12 mouse cellular contexts compared by ENCODE assay signal in the genomic region with DNA sequence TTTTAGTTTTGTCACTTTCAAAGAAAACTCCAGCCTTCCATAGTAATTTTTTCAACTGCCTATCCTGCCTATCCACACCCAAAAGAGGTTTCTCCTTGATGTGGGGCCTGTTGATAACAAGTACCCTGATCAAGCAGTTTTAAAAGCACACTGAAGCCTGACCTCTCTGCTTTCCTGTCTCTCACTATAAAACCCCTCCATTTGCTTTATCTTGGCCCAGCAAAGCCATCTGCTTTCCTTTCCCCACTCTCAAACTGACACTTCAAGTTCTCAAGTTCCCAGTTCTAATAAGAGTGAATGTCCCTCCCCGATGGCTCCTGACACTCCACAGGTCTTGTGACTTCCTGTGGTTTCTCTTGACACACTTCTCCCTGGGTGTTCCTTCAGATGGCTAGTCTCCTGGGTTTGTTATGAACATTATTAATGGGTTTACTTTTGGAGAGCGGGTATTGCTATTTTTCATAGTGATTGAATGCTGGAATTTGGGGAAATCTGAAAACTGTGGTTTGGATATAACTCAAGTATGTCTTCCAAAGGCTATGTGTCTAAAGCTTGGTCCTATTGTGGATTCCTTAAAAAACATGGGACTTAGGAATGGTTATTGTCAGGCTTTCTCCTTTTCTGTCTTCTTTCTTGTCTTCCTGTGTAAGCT.
DNase-seq lines count a peak whose midpoint lies in the region; ATAC-seq and TF ChIP-seq lines count a peak whose summit lies in the region.
"Had no signal": no experiment of that assay in that cellular context is flagged by ENCODE, and none has a peak within 500 bp of the region (broad histone marks: within the 10 kb centered on the region; RNA-seq: fewer than 3 reads in every experiment).

No protein-coding gene starts in this region.

- H3K79me2 ChIP-seq in MEL (ENCODE audit: control insufficient read depth, insufficient read depth, low read length, poor library complexity) = no peaks in the 10 kb centered on the region

- no peak overlapping the region for H3K9ac ChIP-seq in MEL (ENCODE audit: control insufficient read depth, low read depth, low read length, poor library complexity, severe bottlenecking)
- no peak overlapping the region for H3K9ac ChIP-seq in kidney, embryonic 14.5 days (ENCODE audit: low read depth, low read length)
- H3K9ac ChIP-seq: hindbrain, embryonic 15.5 days; kidney, embryonic 15.5 days had no signal

- H3K36me3 ChIP-seq in MEL (ENCODE audit: control insufficient read depth in 1 of 2, insufficient read depth in 2 of 2, low read length in 2 of 2) = peaks cover 0 to 25% of the 10 kb centered on the region in 2 experiments; a peak in 2 of 4 replicates
- no peaks in the 10 kb centered on the region for H3K36me3 ChIP-seq in kidney, embryonic 14.5 days (ENCODE audit: control insufficient read depth, insufficient read depth, low read length)
- H3K36me3 ChIP-seq: hindbrain, embryonic 15.5 days; kidney, embryonic 15.5 days; limb, embryonic 10.5 days had no signal

- TF ChIP-seq EP300 in MEL (IDR thresholded peaks at IDR 0.05; ENCODE audit: low read depth in 1 of 2, low read length in 2 of 2) = peak; percentile 89 to 95

- H3K4me2 ChIP-seq in kidney, embryonic 14.5 days (replicated peaks; ENCODE audit: low read depth, low read length) = no peak overlapping the region
- H3K4me2 ChIP-seq: hindbrain, embryonic 15.5 days; kidney, embryonic 15.5 days had no signal

- H3K4me1 ChIP-seq in MEL (ENCODE audit: control insufficient read depth in 1 of 2, insufficient read depth in 2 of 2, low read length in 2 of 2) = peaks cover 10 to 12% of the 10 kb centered on the region in 2 experiments; a peak in 3 of 4 replicates
- H3K4me1 ChIP-seq in kidney, embryonic 14.5 days (ENCODE audit: control insufficient read depth, insufficient read depth, low read length) = no peaks in the 10 kb centered on the region
- H3K4me1 ChIP-seq: hindbrain, embryonic 15.5 days; kidney, embryonic 15.5 days had no signal

- 26% methylated on average over 2 of the region's 2 CpGs for WGBS in kidney, embryonic 14.5 days

- peak; percentile 90 to 93 for ATAC-seq in hematopoietic stem cell, adult 5-6 weeks (replicated peaks in 1 of 2; ENCODE audit: insufficient read depth in 1 of 2, low FRiP score in 2 of 2, low TSS enrichment in 1 of 2, low read depth in 1 of 2, poor library complexity in 2 of 2, severe bottlenecking in 2 of 2)
- peak; percentile 85 for ATAC-seq in megakaryocyte progenitor cell, adult 5-6 weeks (replicated peaks; ENCODE audit: poor library complexity)
- no peak for ATAC-seq in kidney, embryonic 14.5 days (ENCODE audit: low FRiP score, low TSS enrichment)

- H3K27ac ChIP-seq in MEL (ENCODE audit: control insufficient read depth, low read depth, low read length) = peak overlapping the region; percentile 62
- no peak overlapping the region for H3K27ac ChIP-seq in kidney, embryonic 14.5 days (ENCODE audit: low read depth, low read length)
- H3K27ac ChIP-seq: hindbrain, embryonic 15.5 days; kidney, embryonic 15.5 days; limb, embryonic 10.5 days had no signal

- no peak overlapping the region for H3K4me3 ChIP-seq in MEL (ENCODE audit: control insufficient read depth in 1 of 2, insufficient read depth in 1 of 2, low read depth in 2 of 2, low read length in 2 of 2)
- no peak overlapping the region for H3K4me3 ChIP-seq in kidney, embryonic 14.5 days (ENCODE audit: low read length)
- H3K4me3 ChIP-seq: hindbrain, embryonic 15.5 days; kidney, embryonic 15.5 days; limb, embryonic 10.5 days had no signal

- TF ChIP-seq RAD21 in MEL (IDR thresholded peaks at IDR 0.05; ENCODE audit: low read depth, low read length) = no peak

- no peaks in the 10 kb centered on the region for H3K9me3 ChIP-seq in MEL (replicated peaks; ENCODE audit: insufficient read depth, low read length)
- H3K9me3 ChIP-seq in kidney, embryonic 14.5 days (ENCODE audit: control insufficient read depth, low read length) = no peaks in the 10 kb centered on the region
- H3K9me3 ChIP-seq: hindbrain, embryonic 15.5 days; kidney, embryonic 15.5 days; limb, embryonic 10.5 days had no signal

- no peaks in the 10 kb centered on the region for H3K27me3 ChIP-seq in MEL (ENCODE audit: control insufficient read depth in 1 of 2, insufficient read depth in 2 of 2, low read length in 2 of 2)
- no peaks in the 10 kb centered on the region for H3K27me3 ChIP-seq in kidney, embryonic 14.5 days (ENCODE audit: control insufficient read depth, insufficient read depth, low read length)
- H3K27me3 ChIP-seq: hindbrain, embryonic 15.5 days; kidney, embryonic 15.5 days had no signal

- no peak; a peak in 1 of 4 replicates for TF ChIP-seq POLR2A in MEL (IDR thresholded peaks at IDR 0.05; ENCODE audit: control insufficient read depth in 1 of 2, insufficient read depth in 1 of 2, low read depth in 1 of 2, low read length in 2 of 2, poor library complexity in 1 of 2)

- peak; percentile 92 for DNase-seq in MEL (ENCODE audit: low read depth, low spot score)
- peak; percentile 28 for DNase-seq in adipocyte (ENCODE audit: low spot score)
- no peak for DNase-seq in thymus, postnatal 0 days (ENCODE audit: low spot score)
- DNase-seq in lung, adult 18-20 months = no peak
- DNase-seq: cerebellum, postnatal 36 days; right cerebral cortex, postnatal 25 days had no signal

- no peak for TF ChIP-seq CTCF in MEL (IDR thresholded peaks at IDR 0.05 in 2 of 3, conservative IDR thresholded peaks at IDR 0.05 in 1 of 3; ENCODE audit: control insufficient read depth in 1 of 3, insufficient read depth in 1 of 3, low read depth in 2 of 3, low read length in 3 of 3, poor library complexity in 1 of 3, severe bottlenecking in 1 of 3)

TF ChIP-seq in MEL, 35 proteins besides CTCF, POLR2A, EP300 and RAD21:
- TF ChIP-seq ELF1 (IDR thresholded peaks at IDR 0.05; ENCODE audit: low read depth, low read length) = no peak
- no peak for TF ChIP-seq CHD1 (IDR thresholded peaks at IDR 0.05; ENCODE audit: low read depth, low read length)
- no peak for TF ChIP-seq NELFE (IDR thresholded peaks at IDR 0.05; ENCODE audit: low read depth, low read length)
- no peak for TF ChIP-seq KAT2A (conservative IDR thresholded peaks at IDR 0.05; ENCODE audit: low read depth, low read length)
- no peak for TF ChIP-seq MXI1 (IDR thresholded peaks at IDR 0.05; ENCODE audit: low read depth, low read length)
- no peak for TF ChIP-seq POLR2AphosphoS2 (IDR thresholded peaks at IDR 0.05; ENCODE audit: low read length)
- TF ChIP-seq USF2 (IDR thresholded peaks at IDR 0.05; ENCODE audit: borderline replicate concordance in 1 of 2, insufficient read depth in 1 of 2, low read depth in 1 of 2, low read length in 2 of 2) = no peak
- peak; percentile 92 for TF ChIP-seq TAL1 (IDR thresholded peaks at IDR 0.05; ENCODE audit: low read length)
- peak; percentile 93 for TF ChIP-seq BHLHE40 (IDR thresholded peaks at IDR 0.05; ENCODE audit: borderline replicate concordance, low read depth, low read length)
- TF ChIP-seq ZMIZ1 (IDR thresholded peaks at IDR 0.05; ENCODE audit: low read depth, low read length) = no peak
- peak; percentile 57; the same call in 1 of the 2 replicates for TF ChIP-seq MAFK (IDR thresholded peaks at IDR 0.05; ENCODE audit: borderline replicate concordance, low read depth, low read length)
- TF ChIP-seq ZC3H11A (IDR thresholded peaks at IDR 0.05; ENCODE audit: low read depth, low read length) = no peak
- no peak for TF ChIP-seq SMC3 (IDR thresholded peaks at IDR 0.05; ENCODE audit: low read depth, low read length)
- no peak for TF ChIP-seq NRF1 (IDR thresholded peaks at IDR 0.05; ENCODE audit: insufficient read depth, low read depth, low read length, poor library complexity, severe bottlenecking)
- peak; percentile 82 for TF ChIP-seq MYB (IDR thresholded peaks at IDR 0.05; ENCODE audit: low read depth, low read length)
- TF ChIP-seq ETS1 (IDR thresholded peaks at IDR 0.05; ENCODE audit: low read depth, low read length) = peak; percentile 86
- peak; percentile 70 for TF ChIP-seq ZNF384 (IDR thresholded peaks at IDR 0.05; ENCODE audit: low read depth, low read length)
- TF ChIP-seq GATA1 (IDR thresholded peaks at IDR 0.05; ENCODE audit: low read depth, low read length) = peak; percentile 93
- TF ChIP-seq TCF12 (IDR thresholded peaks at IDR 0.05; ENCODE audit: low read depth, low read length) = peak; percentile 92
- TF ChIP-seq TBP (IDR thresholded peaks at IDR 0.05; ENCODE audit: low read depth, low read length) = peak; percentile 52; the same call in 1 of the 2 replicates
- TF ChIP-seq POLR2AphosphoS5 (IDR thresholded peaks at IDR 0.05; ENCODE audit: borderline replicate concordance, low read depth, low read length) = no peak
- TF ChIP-seq RCOR1 (IDR thresholded peaks at IDR 0.05; ENCODE audit: low read depth, low read length) = peak; percentile 59; the same call in 1 of the 2 replicates
- no peak for TF ChIP-seq JUND (IDR thresholded peaks at IDR 0.05; ENCODE audit: low read depth, low read length)
- TF ChIP-seq UBTF (IDR thresholded peaks at IDR 0.05; ENCODE audit: borderline replicate concordance, insufficient read depth, low read depth, low read length) = no peak
- TF ChIP-seq GABPA (IDR thresholded peaks at IDR 0.05; ENCODE audit: low read depth, low read length) = no peak
- TF ChIP-seq HCFC1 (IDR thresholded peaks at IDR 0.05; ENCODE audit: low read depth, low read length) = 0 out of 2 replicates have a peak, but pooled peaks have one; percentile 20
- no peak for TF ChIP-seq MAX (IDR thresholded peaks at IDR 0.05; ENCODE audit: low read length)
- TF ChIP-seq MAZ (IDR thresholded peaks at IDR 0.05; ENCODE audit: low read depth, low read length) = 0 out of 2 replicates have a peak, but pooled peaks have one; percentile 43
- no peak for TF ChIP-seq E2F4 (IDR thresholded peaks at IDR 0.05; ENCODE audit: borderline replicate concordance, low read depth, low read length)
- no peak for TF ChIP-seq MEF2A (IDR thresholded peaks at IDR 0.05; ENCODE audit: extremely low read depth, insufficient replicate concordance, low read depth, low read length, poor library complexity, severe bottlenecking)
- TF ChIP-seq CHD2 (IDR thresholded peaks at IDR 0.05; ENCODE audit: low read length) = no peak
- TF ChIP-seq USF1 (IDR thresholded peaks at IDR 0.05; ENCODE audit: low read depth, low read length) = peak; percentile 82
- peak; percentile 51; the same call in 1 of the 2 replicates for TF ChIP-seq MYC (IDR thresholded peaks at IDR 0.05; ENCODE audit: low read depth, low read length)
- TF ChIP-seq ZKSCAN1 (IDR thresholded peaks at IDR 0.05; ENCODE audit: low read depth, low read length) = no peak
- TF ChIP-seq SIN3A (IDR thresholded peaks at IDR 0.05; ENCODE audit: low read length) = peak; percentile 71

Comparison
In these comparisons a context has a peak if more than half of its experiments do, and no peak if none do; other contexts are left out.
1. DNase-seq: peak in MEL (single experiment) and adipocyte (single experiment); none in thymus, postnatal 0 days (single experiment) and lung, adult 18-20 months (0 of 2).